Mouse (Mus musculus) stomach, postnatal 0 days (tissue): ENCODE results near the gene Ccdc27.

Experiments
- CTCF ChIP-seq: IDR thresholded peaks from 2 replicates; pipeline ENCODE4 v1.5.1; 2016; ENCODE audit warnings: antibody characterized with exemption, low read depth, mild to moderate bottlenecking, moderate library complexity
- EP300 ChIP-seq: optimal IDR thresholded peaks from 2 replicates; pipeline ENCODE3; 2016; ENCODE audit warnings: antibody characterized with exemption

GRCm38 (mm10) chr4:154026441-154026761 is 16.1 kb downstream of the Ccdc27 start:
- TF ChIP-seq CTCF, result no peak
- TF ChIP-seq EP300, result no peak
